ENCODE assay signal across 24 mouse cellular contexts in the genomic region with DNA sequence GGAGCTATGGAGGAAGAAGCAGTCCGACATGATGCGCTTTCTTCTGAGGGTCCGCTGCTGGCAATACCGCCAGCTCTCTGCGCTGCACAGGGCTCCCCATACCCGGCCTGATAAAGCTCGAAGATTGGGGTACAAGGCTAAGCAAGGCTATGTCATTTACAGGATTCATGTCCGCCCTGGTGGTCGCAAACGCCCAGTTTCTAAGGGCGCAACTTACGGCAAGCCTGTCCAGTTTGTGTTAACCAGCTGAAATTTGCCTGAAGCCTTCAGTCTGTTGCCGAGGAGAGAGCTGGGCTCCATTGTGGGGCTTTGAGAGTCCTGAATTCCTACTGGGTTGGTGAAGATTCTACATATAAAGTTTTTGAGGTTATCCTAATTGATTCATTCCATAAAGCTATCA. TPM values are rescaled to one million over a fixed set of nuclear protein-coding genes. Genes with fewer than 3 reads are reported as not detected.
A peak's percentile ranks its signal among the peaks of the same experiment; 100 is the strongest.
DNase-seq lines count a peak whose midpoint lies in the region; ATAC-seq and TF ChIP-seq lines count a peak whose summit lies in the region.
"Had no signal": no experiment of that assay in that cellular context is flagged by ENCODE, and none has a peak within 500 bp of the region (broad histone marks: within the 10 kb centered on the region; RNA-seq: fewer than 3 reads in every experiment).

No protein-coding gene starts in this region.

- H3K9ac ChIP-seq in forebrain, embryonic 15.5 days (replicated peaks): no peak overlapping the region
- no peak overlapping the region for H3K9ac ChIP-seq in forebrain, embryonic 12.5 days
- H3K9ac ChIP-seq in intestine, embryonic 15.5 days: no peak overlapping the region
- H3K9ac ChIP-seq: forebrain, postnatal 0 days; hindbrain, embryonic 12.5 days; hindbrain, embryonic 15.5 days had no signal

- DNase-seq in layer of hippocampus, adult 2 months (ENCODE audit: low spot score in 2 of 2): no peak
- DNase-seq in layer of hippocampus, postnatal 14 days (ENCODE audit: low spot score in 2 of 2): no peak
- peak; percentile 51 for DNase-seq in R1 (ENCODE audit: low read depth, low spot score)
- no peak for DNase-seq in cerebellum, postnatal 36 days
- DNase-seq: adrenal gland, adult 8-10 months; adrenal gland, postnatal 25 days; cerebellum, adult 11-12 months; cerebellum, adult 8-10 months; cerebellum, postnatal 10 days; forebrain, postnatal 0 days; gastrocnemius, adult 2 months; gastrocnemius, postnatal 25 days; heart, adult 2 months; kidney, adult 11 months had no signal

- TF ChIP-seq CTCF in layer of hippocampus, adult 2 months (conservative IDR thresholded peaks at IDR 0.05): no peak

- WGBS in forebrain, embryonic 15.5 days: 94% methylated on average over 13 of the region's 13 CpGs
- 96% methylated on average over 13 of the region's 13 CpGs for WGBS in forebrain, embryonic 12.5 days
- WGBS in intestine, embryonic 15.5 days: 94% methylated on average over 13 of the region's 13 CpGs

- H3K4me1 ChIP-seq in forebrain, embryonic 15.5 days: no peaks in the 10 kb centered on the region
- no peaks in the 10 kb centered on the region for H3K4me1 ChIP-seq in forebrain, embryonic 12.5 days
- H3K4me1 ChIP-seq in intestine, embryonic 15.5 days (replicated peaks): no peaks in the 10 kb centered on the region
- H3K4me1 ChIP-seq: forebrain, embryonic 10.5 days; heart, embryonic 10.5 days; hindbrain, embryonic 12.5 days; hindbrain, embryonic 15.5 days had no signal

- H3K9me3 ChIP-seq in forebrain, embryonic 15.5 days: no peaks in the 10 kb centered on the region
- no peaks in the 10 kb centered on the region for H3K9me3 ChIP-seq in forebrain, embryonic 12.5 days
- no peaks in the 10 kb centered on the region for H3K9me3 ChIP-seq in intestine, embryonic 15.5 days
- H3K9me3 ChIP-seq: forebrain, embryonic 10.5 days; G1E; heart, embryonic 10.5 days; hindbrain, embryonic 12.5 days; hindbrain, embryonic 15.5 days had no signal

- no peak for ATAC-seq in forebrain, embryonic 15.5 days (replicated peaks)
- ATAC-seq in forebrain, embryonic 12.5 days (ENCODE audit: low FRiP score): no peak
- no peak for ATAC-seq in intestine, embryonic 15.5 days
- ATAC-seq: activated CD4-positive, CD25-positive, alpha-beta regulatory T cell, adult 4 months; forebrain, postnatal 0 days; Patski had no signal

- no peaks in the 10 kb centered on the region for H3K36me3 ChIP-seq in forebrain, embryonic 15.5 days
- no peaks in the 10 kb centered on the region for H3K36me3 ChIP-seq in forebrain, embryonic 12.5 days (replicated peaks)
- no peaks in the 10 kb centered on the region for H3K36me3 ChIP-seq in intestine, embryonic 15.5 days
- H3K36me3 ChIP-seq: forebrain, embryonic 10.5 days; G1E; heart, embryonic 10.5 days; hindbrain, embryonic 12.5 days; hindbrain, embryonic 15.5 days had no signal

- H3K4me3 ChIP-seq in forebrain, embryonic 15.5 days: no peak overlapping the region
- H3K4me3 ChIP-seq in forebrain, embryonic 12.5 days (replicated peaks): no peak overlapping the region
- no peak overlapping the region for H3K4me3 ChIP-seq in layer of hippocampus, adult 2 months
- H3K4me3 ChIP-seq in intestine, embryonic 15.5 days (replicated peaks): no peak overlapping the region
- H3K4me3 ChIP-seq: forebrain, embryonic 10.5 days; gastrocnemius, adult 2 months; heart, adult 2 months; heart, embryonic 10.5 days; hindbrain, embryonic 12.5 days; hindbrain, embryonic 15.5 days had no signal

- H3K27me3 ChIP-seq in forebrain, embryonic 15.5 days: no peaks in the 10 kb centered on the region
- H3K27me3 ChIP-seq in forebrain, embryonic 12.5 days: no peaks in the 10 kb centered on the region
- H3K27me3 ChIP-seq in intestine, embryonic 15.5 days (replicated peaks): no peaks in the 10 kb centered on the region
- H3K27me3 ChIP-seq: hindbrain, embryonic 12.5 days; hindbrain, embryonic 15.5 days had no signal

- H3K4me2 ChIP-seq in forebrain, embryonic 15.5 days (replicated peaks): no peak overlapping the region
- no peak overlapping the region for H3K4me2 ChIP-seq in forebrain, embryonic 12.5 days
- H3K4me2 ChIP-seq in intestine, embryonic 15.5 days (replicated peaks): no peak overlapping the region
- H3K4me2 ChIP-seq: hindbrain, embryonic 12.5 days; hindbrain, embryonic 15.5 days had no signal

- peak overlapping the region; percentile 62 for H3K27ac ChIP-seq in forebrain, embryonic 15.5 days (replicated peaks)
- no peak overlapping the region for H3K27ac ChIP-seq in forebrain, embryonic 12.5 days
- peak overlapping the region; percentile 84; the same call in 1 of the 2 replicates for H3K27ac ChIP-seq in layer of hippocampus, adult 2 months
- no peak overlapping the region for H3K27ac ChIP-seq in intestine, embryonic 15.5 days
- H3K27ac ChIP-seq: forebrain, embryonic 10.5 days; gastrocnemius, adult 2 months; heart, adult 2 months; heart, embryonic 10.5 days; hindbrain, embryonic 12.5 days; hindbrain, embryonic 15.5 days had no signal

RNA-seq across cellular contexts. Expression of gene Dusp19, which starts 14.1 kb away (rescaled TPM):
- 16.5 and 18.7 TPM in 2 replicates for polyA plus RNA-seq in forebrain, embryonic 15.5 days (2015; fragmentation: Nextera tagmentation; extraction: Ambion mirVana)
- 18.2 and 18.5 TPM in 2 replicates for polyA plus RNA-seq in forebrain, embryonic 12.5 days (2016; fragmentation: Nextera tagmentation; extraction: Ambion mirVana)
- total RNA-seq in layer of hippocampus, adult 2 months (2021): 10 to 100 TPM; 27.9 to 28.4 TPM
- 10 to 100 TPM; 20.1 to 23.6 TPM for total RNA-seq in layer of hippocampus, postnatal 14 days (2021)
- polyA plus RNA-seq in intestine, embryonic 15.5 days (2015; fragmentation: Nextera tagmentation; extraction: Ambion mirVana): 16.4 and 16.5 TPM in 2 replicates

RNA-seq across cellular contexts. Expression of gene Nup35, which starts 14.3 kb away (rescaled TPM):
- polyA plus RNA-seq in forebrain, embryonic 15.5 days (2015; fragmentation: Nextera tagmentation; extraction: Ambion mirVana): 51.0 and 56.1 TPM in 2 replicates
- polyA plus RNA-seq in forebrain, embryonic 12.5 days (2016; fragmentation: Nextera tagmentation; extraction: Ambion mirVana): 58.1 and 64.6 TPM in 2 replicates
- 10 to 100 TPM; 16.5 to 18.8 TPM for total RNA-seq in layer of hippocampus, adult 2 months (2021)
- 10 to 100 TPM; 15.7 to 23.5 TPM for total RNA-seq in layer of hippocampus, postnatal 14 days (2021)
- 37.5 and 38.8 TPM in 2 replicates for polyA plus RNA-seq in intestine, embryonic 15.5 days (2015; fragmentation: Nextera tagmentation; extraction: Ambion mirVana)

RNA-seq across cellular contexts. Expression of gene Nckap1, which starts 21.6 kb away (rescaled TPM):
- polyA plus RNA-seq in forebrain, embryonic 15.5 days (2015; fragmentation: Nextera tagmentation; extraction: Ambion mirVana): 97.6 and 104 TPM in 2 replicates
- 94.5 and 97.9 TPM in 2 replicates for polyA plus RNA-seq in forebrain, embryonic 12.5 days (2016; fragmentation: Nextera tagmentation; extraction: Ambion mirVana)
- total RNA-seq in layer of hippocampus, adult 2 months (2021): 100 to 1,000 TPM; 541 to 558 TPM
- total RNA-seq in layer of hippocampus, postnatal 14 days (2021): 100 to 1,000 TPM; 474 to 483 TPM
- 64.7 and 69.4 TPM in 2 replicates for polyA plus RNA-seq in intestine, embryonic 15.5 days (2015; fragmentation: Nextera tagmentation; extraction: Ambion mirVana)

Comparison
In these comparisons a context has a peak if more than half of its experiments do, and no peak if none do; other contexts are left out.
1. H3K27ac ChIP-seq: peak in forebrain, embryonic 15.5 days (single experiment) and layer of hippocampus, adult 2 months (single experiment); none in forebrain, embryonic 12.5 days (single experiment) and intestine, embryonic 15.5 days (single experiment).